Mouse (Mus musculus) MEL (cell line): ENCODE results near the gene Pln. TPM values are rescaled to one million over a fixed set of nuclear protein-coding genes. Genes with fewer than 3 reads are reported as not detected.
A peak's percentile ranks its signal among the peaks of the same experiment; 100 is the strongest.

Experiments used
- DNase-seq: peaks from one replicate; pipeline ENCODE4 v3.0.0; 2011; ENCODE audit warnings: low read depth, low spot score
- H3K27ac ChIP-seq: 2 replicates; pipeline ENCODE4 v1.5.1; 2012; ENCODE audit warnings: low read depth, mild to moderate bottlenecking, control low read depth, low read length, moderate library complexity; ENCODE audit not compliant: control insufficient read depth
- H3K27me3 ChIP-seq, 2 experiments: fragments of 150-350 bp in 1 of 2; sonication (generic) in 1 of 2; 2 replicates each; pipeline ENCODE4 v1.6.1; 2012; ENCODE audit warnings: low read length in 2 of 2, mild to moderate bottlenecking in 2 of 2, improper control_type of control experiment in 1 of 2, moderate library complexity in 1 of 2; ENCODE audit not compliant: insufficient read depth in 2 of 2, control insufficient read depth in 1 of 2
- H3K36me3 ChIP-seq, 2 experiments: 2 replicates each; pipeline ENCODE4 v1.6.1; 2012 to 2014; ENCODE audit warnings: low read length in 2 of 2, improper control_type of control experiment in 1 of 2, inconsistent platforms in 1 of 2, mild to moderate bottlenecking in 1 of 2; ENCODE audit not compliant: insufficient read depth in 2 of 2, control insufficient read depth in 1 of 2
- H3K4me1 ChIP-seq, 2 experiments: fragments of 150-350 bp in 1 of 2; sonication (generic) in 1 of 2; 2 replicates each; pipeline ENCODE4 v1.6.1; 2012; ENCODE audit warnings: low read length in 2 of 2, improper control_type of control experiment in 1 of 2, mild to moderate bottlenecking in 1 of 2; ENCODE audit not compliant: insufficient read depth in 2 of 2, control insufficient read depth in 1 of 2
- H3K4me3 ChIP-seq, 2 experiments: fragments of 150-350 bp in 1 of 2; sonication (generic) in 1 of 2; 2 replicates each; pipeline ENCODE4 v1.5.1; 2012; ENCODE audit warnings: low read depth in 2 of 2, low read length in 2 of 2, mild to moderate bottlenecking in 2 of 2, moderate library complexity in 2 of 2, control low read depth in 1 of 2, improper control_type of control experiment in 1 of 2; ENCODE audit not compliant: control insufficient read depth in 1 of 2, insufficient read depth in 1 of 2
- H3K79me2 ChIP-seq: 2 replicates; pipeline ENCODE4 v1.6.1; 2012; ENCODE audit warnings: mild to moderate bottlenecking, low read length, moderate library complexity; ENCODE audit not compliant: control insufficient read depth, poor library complexity, insufficient read depth
- H3K9ac ChIP-seq: 2 replicates; pipeline ENCODE4 v1.6.1; 2012; ENCODE audit warnings: low read depth, mild to moderate bottlenecking, control low read depth, low read length, moderate library complexity; ENCODE audit not compliant: control insufficient read depth, poor library complexity, severe bottlenecking
- H3K9me3 ChIP-seq: fragments of 150-350 bp; sonication (generic); replicated peaks from 2 replicates; pipeline ENCODE4 v1.6.1; 2012; ENCODE audit warnings: mild to moderate bottlenecking, low read length, improper control_type of control experiment, moderate library complexity; ENCODE audit not compliant: insufficient read depth
- BHLHE40 ChIP-seq: IDR thresholded peaks from 2 replicates; pipeline ENCODE4 v1.6.1; 2012; ENCODE audit warnings: low read depth, mild to moderate bottlenecking, inconsistent platforms, low read length, improper control_type of control experiment, borderline replicate concordance
- CHD1 ChIP-seq: IDR thresholded peaks from 2 replicates; pipeline ENCODE4 v1.6.1; 2012; ENCODE audit warnings: low read depth, mild to moderate bottlenecking, inconsistent platforms, low read length, improper control_type of control experiment
- CHD2 ChIP-seq: IDR thresholded peaks from 2 replicates; pipeline ENCODE4 v1.6.1; 2011; ENCODE audit warnings: low read length, improper control_type of control experiment
- ELF1 ChIP-seq: IDR thresholded peaks from 2 replicates; pipeline ENCODE4 v1.6.1; 2014; ENCODE audit warnings: low read depth, mild to moderate bottlenecking, inconsistent platforms, low read length, improper control_type of control experiment, moderate library complexity
- EP300 ChIP-seq, 2 experiments: IDR thresholded peaks; 2 replicates each; pipeline ENCODE4 v1.6.1; 2011; ENCODE audit warnings: improper control_type of control experiment in 2 of 2, low read length in 2 of 2, low read depth in 1 of 2, mild to moderate bottlenecking in 1 of 2
- ETS1 ChIP-seq: IDR thresholded peaks from 2 replicates; pipeline ENCODE4 v1.6.1; 2012; ENCODE audit warnings: low read depth, mild to moderate bottlenecking, inconsistent platforms, low read length, improper control_type of control experiment, moderate library complexity
- GATA1 ChIP-seq: IDR thresholded peaks from 2 replicates; pipeline ENCODE4 v1.6.1; 2011; ENCODE audit warnings: low read depth, low read length, improper control_type of control experiment
- KAT2A ChIP-seq: conservative IDR thresholded peaks from 2 replicates; pipeline ENCODE4 v1.6.1; 2012; ENCODE audit warnings: low read depth, low read length, improper control_type of control experiment, inconsistent platforms
- MAX ChIP-seq: IDR thresholded peaks from 2 replicates; pipeline ENCODE4 v1.6.1; 2011; ENCODE audit warnings: low read length, improper control_type of control experiment
- MAZ ChIP-seq: IDR thresholded peaks from 2 replicates; pipeline ENCODE4 v1.6.1; 2012; ENCODE audit warnings: low read depth, mild to moderate bottlenecking, inconsistent platforms, low read length, improper control_type of control experiment
- MEF2A ChIP-seq: IDR thresholded peaks from 2 replicates; pipeline ENCODE4 v1.6.1; 2014; ENCODE audit warnings: low read depth, mild to moderate bottlenecking, inconsistent platforms, low read length, improper control_type of control experiment; ENCODE audit not compliant: poor library complexity, insufficient replicate concordance, severe bottlenecking; ENCODE audit errors: extremely low read depth
- MXI1 ChIP-seq: IDR thresholded peaks from 2 replicates; pipeline ENCODE4 v1.6.1; 2011; ENCODE audit warnings: mild to moderate bottlenecking, low read depth, low read length, improper control_type of control experiment
- MYB ChIP-seq: IDR thresholded peaks from 2 replicates; pipeline ENCODE4 v1.6.1; 2011; ENCODE audit warnings: mild to moderate bottlenecking, low read depth, low read length, improper control_type of control experiment
- MYC ChIP-seq: IDR thresholded peaks from 2 replicates; pipeline ENCODE4 v1.6.1; 2011; ENCODE audit warnings: low read depth, mild to moderate bottlenecking, low read length, improper control_type of control experiment, moderate library complexity
- POLR2A ChIP-seq, 2 experiments: IDR thresholded peaks; 2 replicates each; pipeline ENCODE4 v1.6.1; 2011 to 2012; ENCODE audit warnings: low read length in 2 of 2, mild to moderate bottlenecking in 2 of 2, control low read depth in 1 of 2, improper control_type of control experiment in 1 of 2, low read depth in 1 of 2, moderate library complexity in 1 of 2; ENCODE audit not compliant: control insufficient read depth in 1 of 2, insufficient read depth in 1 of 2, poor library complexity in 1 of 2
- POLR2AphosphoS5 ChIP-seq: IDR thresholded peaks from 2 replicates; pipeline ENCODE4 v1.6.1; 2012; ENCODE audit warnings: low read depth, borderline replicate concordance, mild to moderate bottlenecking, inconsistent platforms, low read length, moderate library complexity, mixed read lengths
- RAD21 ChIP-seq: IDR thresholded peaks from 2 replicates; pipeline ENCODE4 v1.6.1; 2011; ENCODE audit warnings: mild to moderate bottlenecking, low read depth, low read length, improper control_type of control experiment
- SIN3A ChIP-seq: IDR thresholded peaks from 2 replicates; pipeline ENCODE4 v1.6.1; 2012; ENCODE audit warnings: low read length, improper control_type of control experiment, inconsistent platforms
- SMC3 ChIP-seq: IDR thresholded peaks from 2 replicates; pipeline ENCODE4 v1.6.1; 2011; ENCODE audit warnings: low read depth, low read length, improper control_type of control experiment
- TAL1 ChIP-seq: IDR thresholded peaks from 2 replicates; pipeline ENCODE4 v1.6.1; 2012; ENCODE audit warnings: mild to moderate bottlenecking, inconsistent platforms, low read length, moderate library complexity, mixed read lengths
- TBP ChIP-seq: IDR thresholded peaks from 2 replicates; pipeline ENCODE4 v1.8.0; 2011; ENCODE audit warnings: low read depth, low read length, improper control_type of control experiment
- TCF12 ChIP-seq: IDR thresholded peaks from 2 replicates; pipeline ENCODE4 v1.6.1; 2014; ENCODE audit warnings: low read depth, mild to moderate bottlenecking, inconsistent platforms, low read length, improper control_type of control experiment, moderate library complexity
- USF1 ChIP-seq: IDR thresholded peaks from 2 replicates; pipeline ENCODE4 v1.6.1; 2014; ENCODE audit warnings: low read depth, mild to moderate bottlenecking, inconsistent platforms, low read length, improper control_type of control experiment, moderate library complexity
- ZKSCAN1 ChIP-seq: IDR thresholded peaks from 2 replicates; pipeline ENCODE4 v1.6.1; 2012; ENCODE audit warnings: low read depth, mild to moderate bottlenecking, inconsistent platforms, low read length, improper control_type of control experiment, moderate library complexity
- polyA plus RNA-seq, 2 experiments: library from polyadenylated mRNA; stranded (reverse) in 1 of 2; unstranded in 1 of 2; fragments of >175 nt in 1 of 2; fragments of >200 nt in 1 of 2; gene quantifications; 2 replicates each; pipeline versions ENCODE4 v1.2.1 to v1.2.4; 2012; ENCODE audit warnings: low replicate concordance in 2 of 2, low read depth in 1 of 2; ENCODE audit not compliant: insufficient read length in 2 of 2, insufficient read depth in 1 of 2, missing spikeins in 1 of 2
- total RNA-seq: library from RNA; depleted of rRNA; stranded (reverse); fragments of 300-350 nt; gene quantifications from 2 replicates; pipeline ENCODE4 v1.2.3, GENCODE M21; 2012

Gene Pln
- total and polyA plus RNA-seq, 3 experiments: 0.22 to 1.3 TPM; not detected in 1

DNA sequence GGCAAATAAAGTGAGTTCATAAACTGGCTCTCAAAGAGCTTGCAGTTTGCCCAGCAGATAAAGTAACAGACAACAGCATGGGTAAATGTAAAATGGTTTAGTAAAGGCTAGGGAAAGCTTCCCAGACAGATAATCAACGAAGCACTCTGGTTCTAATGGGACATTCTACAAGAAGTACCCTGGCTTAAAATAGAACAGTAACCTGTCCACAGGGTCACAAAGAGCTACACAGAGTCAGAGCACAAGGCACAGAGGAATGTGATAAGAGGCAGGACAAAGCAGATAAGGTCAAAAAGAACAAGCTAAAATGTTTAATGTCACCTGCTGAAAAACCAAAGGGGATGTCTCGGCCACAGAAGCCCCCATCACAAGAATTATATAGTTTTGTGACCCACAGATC lies 4.7 kb upstream of the Pln start:
- TF ChIP-seq POLR2AphosphoS5 (no peak), GATA1 (peak; percentile 42; the same call in 1 of the 2 replicates), EP300 (IDR thresholded peaks at IDR 0.05; ENCODE audit: low read depth in 1 of 2, low read length in 2 of 2) (peak in 1 of 2 experiments; percentile 17; a peak in 1 of 4 replicates)
- Histone ChIP-seq H3K4me1 (peaks cover 25 to 58% of the 10 kb centered on the region in 2 experiments), H3K27ac (no peak overlapping the region), H3K36me3 (peaks cover 0 to 62% of the 10 kb centered on the region in 2 experiments; a peak in 2 of 4 replicates), H3K27me3 (no peaks in the 10 kb centered on the region), H3K9me3 (no peaks in the 10 kb centered on the region), H3K4me3 (no peak overlapping the region), H3K79me2 (peaks cover 8% of the 10 kb centered on the region), H3K9ac (no peak overlapping the region)
- no peak for DNase-seq

DNA sequence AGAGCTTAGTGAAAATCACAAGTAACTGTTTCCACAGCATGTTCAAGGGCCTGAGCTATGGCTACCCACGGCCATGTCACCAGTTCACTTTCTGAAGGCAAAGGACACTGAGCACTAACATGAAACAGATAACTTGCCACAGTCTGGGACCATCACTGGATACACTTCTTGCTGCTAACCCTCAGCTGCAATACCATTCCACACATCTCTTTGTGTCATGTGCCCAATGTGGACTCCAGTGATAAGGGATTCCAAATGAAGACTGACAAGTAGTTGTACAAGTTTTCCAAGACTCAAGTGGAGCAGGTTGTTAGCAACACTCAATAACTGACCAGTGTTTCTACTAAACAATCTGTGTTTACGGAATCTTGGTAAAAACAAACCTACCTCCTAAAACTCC lies 2.2 kb upstream of the Pln start:
- TF ChIP-seq CHD1 (peak; percentile 20; the same call in 1 of the 2 replicates), MXI1 (peak; percentile 31; the same call in 1 of the 2 replicates), EP300 (IDR thresholded peaks at IDR 0.05; ENCODE audit: low read depth in 1 of 2, low read length in 2 of 2) (peak; percentile 8 to 71; a peak in 2 of 4 replicates), POLR2A (IDR thresholded peaks at IDR 0.05; ENCODE audit: control insufficient read depth in 1 of 2, insufficient read depth in 1 of 2, low read depth in 1 of 2, low read length in 2 of 2, poor library complexity in 1 of 2) (no peak), USF1 (peak; percentile 79), TAL1 (peak; percentile 85), TCF12 (peak; percentile 55; the same call in 1 of the 2 replicates), CHD2 (no peak), BHLHE40 (peak; percentile 66; the same call in 1 of the 2 replicates), ETS1 (peak; percentile 37; the same call in 1 of the 2 replicates), GATA1 (peak; percentile 67)
- Histone ChIP-seq H3K9ac (no peak overlapping the region), H3K9me3 (no peaks in the 10 kb centered on the region), H3K4me1 (peaks cover 20 to 69% of the 10 kb centered on the region in 2 experiments), H3K36me3 (peaks cover 0 to 61% of the 10 kb centered on the region in 2 experiments; a peak in 2 of 4 replicates), H3K27me3 (no peaks in the 10 kb centered on the region), H3K27ac (peak overlapping the region; percentile 43), H3K79me2 (peaks cover 2% of the 10 kb centered on the region; the same call in 1 of the 2 replicates), H3K4me3 (no peak overlapping the region; a peak in 1 of 4 replicates)
- DNase-seq: peak; percentile 70

GRCm38 (mm10) chr10:53335974-53336373 lies 1.5 kb upstream of the Pln start:
- DNase-seq: peak; percentile 86
- no peaks in the 10 kb centered on the region for H3K27me3 ChIP-seq
- H3K4me3 ChIP-seq: peak overlapping the region in 1 of 2 experiments; percentile 55; a peak in 2 of 4 replicates
- no peak for TF ChIP-seq TBP
- peak; percentile 52 for TF ChIP-seq KAT2A
- TF ChIP-seq MAZ: no peak
- 0 out of 2 replicates have a peak, but pooled peaks have one; percentile 7 for TF ChIP-seq ELF1
- peak; percentile 91 for TF ChIP-seq MYB
- no peak for TF ChIP-seq RAD21
- TF ChIP-seq EP300 (IDR thresholded peaks at IDR 0.05; ENCODE audit: low read depth in 1 of 2, low read length in 2 of 2): peak; percentile 97
- TF ChIP-seq ZKSCAN1: no peak; the same call in 1 of the 2 replicates
- TF ChIP-seq MEF2A: no peak
- no peak; the same call in 1 of the 2 replicates for TF ChIP-seq CHD1
- peak; percentile 49; the same call in 1 of the 2 replicates for TF ChIP-seq MAX
- TF ChIP-seq SIN3A: peak; percentile 79; the same call in 1 of the 2 replicates
- peak; percentile 4; the same call in 1 of the 2 replicates for TF ChIP-seq SMC3
- TF ChIP-seq CHD2: no peak; the same call in 1 of the 2 replicates
- 0 out of 2 replicates have a peak, but pooled peaks have one; percentile 34 for TF ChIP-seq MYC

More at GRCm38 (mm10) chr10:53335974-53336373, 1.5 kb upstream of the Pln start:
- Histone ChIP-seq H3K9me3 (no peaks in the 10 kb centered on the region), H3K9ac (no peak overlapping the region; the same call in 1 of the 2 replicates), H3K4me1 (peaks cover 18 to 62% of the 10 kb centered on the region in 2 experiments), H3K27ac (peak overlapping the region; percentile 86; the same call in 1 of the 2 replicates), H3K36me3 (peaks cover 0 to 54% of the 10 kb centered on the region in 2 experiments; a peak in 2 of 4 replicates), H3K79me2 (peaks cover 1% of the 10 kb centered on the region; the same call in 1 of the 2 replicates)
